Mouse (Mus musculus) midbrain, embryonic 11.5 days (tissue): ENCODE measurements around the gene Ap3s2. TPM values are rescaled to one million over a fixed set of nuclear protein-coding genes. Genes with fewer than 3 reads are reported as not detected.

Experiments
- ATAC-seq: fragments of 200-750 bp; cut with Nextera tagmentation; 2 replicates; pipeline ENCODE4 v1.8.0; 2017; ENCODE audit warnings: moderate TSS enrichment, moderate library complexity; ENCODE audit not compliant: low FRiP score
- DNase-seq: peaks from one replicate; pipeline ENCODE4 v3.0.0; 2015; ENCODE audit warnings: low spot score; ENCODE audit errors: missing footprints
- H3K27ac ChIP-seq: fragments of 300-500 bp; sonication (generic); 2 replicates; pipeline ENCODE4 v1.5.1; 2014; ENCODE audit warnings: low read depth, low read length
- H3K27me3 ChIP-seq: fragments of 300-500 bp; sonication (generic); 2 replicates; pipeline ENCODE4 v1.6.1; 2014; ENCODE audit warnings: mild to moderate bottlenecking, low read length, moderate library complexity, mixed read lengths; ENCODE audit not compliant: control insufficient read depth, insufficient read depth
- H3K36me3 ChIP-seq: fragments of 300-500 bp; sonication (generic); 2 replicates; pipeline ENCODE4 v1.6.1; 2014; ENCODE audit warnings: mild to moderate bottlenecking, low read length, moderate library complexity, mixed read lengths; ENCODE audit not compliant: control insufficient read depth, insufficient read depth
- H3K4me1 ChIP-seq: fragments of 300-500 bp; sonication (generic); 2 replicates; pipeline ENCODE4 v1.6.1; 2014; ENCODE audit warnings: low read length; ENCODE audit not compliant: control insufficient read depth, insufficient read depth
- H3K4me2 ChIP-seq: fragments of 300-500 bp; sonication (generic); 2 replicates; pipeline ENCODE4 v1.6.1; 2014; ENCODE audit warnings: mild to moderate bottlenecking, moderate library complexity
- H3K4me3 ChIP-seq: fragments of 300-500 bp; sonication (generic); 2 replicates; pipeline ENCODE4 v1.5.1; 2014; ENCODE audit warnings: low read depth, low read length
- H3K9ac ChIP-seq: fragments of 300-500 bp; sonication (generic); 2 replicates; pipeline ENCODE4 v1.6.1; 2014; ENCODE audit warnings: low read length
- H3K9me3 ChIP-seq: fragments of 300-500 bp; sonication (generic); 2 replicates; pipeline ENCODE4 v1.6.1; 2016; ENCODE audit warnings: low read length; ENCODE audit not compliant: control insufficient read depth
- WGBS: fragments of 180-500 bp; shearing (Covaris S2); extraction: QIAGEN DNeasy Blood & Tissue Kit; methylation state at CpG from one replicate; pipeline ENCODE4 v1.1.7; 2014; 5-methylcytosine and 5-hydroxymethylcytosine counted together
- polyA plus RNA-seq: library from polyadenylated mRNA; unstranded; fragments of >200 nt; fragmentation: Nextera tagmentation; extraction: Ambion mirVana; gene quantifications from 2 replicates; pipeline ENCODE4 v1.2.1, GENCODE M21; 2014

Gene Ap3s2
- polyA plus RNA-seq, 1 experiment from 2014 or later: 60.4 TPM

DNA sequence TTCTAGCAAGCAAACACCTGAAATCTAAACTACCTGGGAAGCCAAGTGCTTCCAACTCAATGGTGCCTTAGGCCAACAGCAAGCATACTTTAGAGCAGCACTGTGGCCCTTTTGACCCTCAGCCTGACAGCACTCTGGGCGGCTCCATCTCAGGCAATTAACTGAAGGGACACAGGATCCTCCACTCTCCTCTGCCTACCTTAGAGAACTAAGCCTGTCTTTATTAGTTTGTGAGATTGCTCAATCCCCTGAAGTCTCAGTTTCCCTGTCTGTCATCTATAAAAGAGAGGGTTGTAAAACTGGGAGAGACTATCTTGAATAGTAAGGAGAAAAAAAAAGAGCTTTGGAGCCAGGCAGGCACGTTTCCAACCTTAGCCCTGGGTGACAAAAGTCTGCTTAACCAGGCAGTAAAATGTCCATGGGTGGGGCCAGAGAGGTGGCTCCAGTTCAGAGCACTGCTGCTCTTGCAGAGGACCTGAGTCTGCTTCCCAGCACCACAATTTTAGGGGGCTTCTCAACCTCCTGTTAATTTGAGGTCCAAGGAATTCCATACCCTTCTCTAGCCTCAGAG is 41.9 kb downstream of the Ap3s2 start:
- no peak overlapping the region for H3K4me2 ChIP-seq
- H3K9me3 ChIP-seq: no peaks in the 10 kb centered on the region
- H3K27me3 ChIP-seq: no peaks in the 10 kb centered on the region
- H3K9ac ChIP-seq: no peak overlapping the region
- H3K36me3 ChIP-seq: peaks cover 11% of the 10 kb centered on the region
- 81% methylated on average over 2 of the region's 2 CpGs for WGBS
- DNase-seq: no peak
- no peaks in the 10 kb centered on the region for H3K4me1 ChIP-seq
- no peak overlapping the region for H3K27ac ChIP-seq
- no peak for ATAC-seq
- H3K4me3 ChIP-seq: no peak overlapping the region

DNA sequence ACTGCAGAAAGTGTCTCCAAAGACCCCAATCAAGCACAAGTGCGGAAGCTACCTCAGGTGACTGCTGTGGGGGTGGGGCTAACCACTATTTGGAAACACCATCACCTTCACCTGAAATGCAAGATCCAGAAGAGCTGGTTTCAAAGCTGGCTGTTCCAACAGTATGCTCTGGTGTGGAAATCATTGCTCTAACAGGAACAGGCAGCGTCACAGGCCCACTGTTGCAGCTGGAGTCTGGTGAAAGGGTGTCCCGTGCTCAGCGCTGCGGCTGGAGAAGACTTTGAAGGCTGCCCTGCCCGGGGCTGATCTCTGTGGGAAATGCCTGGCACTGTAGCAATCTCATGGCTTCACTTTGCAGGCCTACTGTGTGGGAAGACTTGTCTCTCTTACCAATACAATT is 47.0 kb downstream of the Ap3s2 start:
- no peaks in the 10 kb centered on the region for H3K9me3 ChIP-seq
- no peak overlapping the region for H3K4me2 ChIP-seq
- WGBS: 92% methylated on average over 6 of the region's 6 CpGs
- no peaks in the 10 kb centered on the region for H3K4me1 ChIP-seq
- H3K4me3 ChIP-seq: no peak overlapping the region
- ATAC-seq (no peak), DNase-seq (no peak)
- H3K27ac ChIP-seq: no peak overlapping the region
- H3K36me3 ChIP-seq: no peaks in the 10 kb centered on the region
- no peak overlapping the region for H3K9ac ChIP-seq
- H3K27me3 ChIP-seq: no peaks in the 10 kb centered on the region

DNA sequence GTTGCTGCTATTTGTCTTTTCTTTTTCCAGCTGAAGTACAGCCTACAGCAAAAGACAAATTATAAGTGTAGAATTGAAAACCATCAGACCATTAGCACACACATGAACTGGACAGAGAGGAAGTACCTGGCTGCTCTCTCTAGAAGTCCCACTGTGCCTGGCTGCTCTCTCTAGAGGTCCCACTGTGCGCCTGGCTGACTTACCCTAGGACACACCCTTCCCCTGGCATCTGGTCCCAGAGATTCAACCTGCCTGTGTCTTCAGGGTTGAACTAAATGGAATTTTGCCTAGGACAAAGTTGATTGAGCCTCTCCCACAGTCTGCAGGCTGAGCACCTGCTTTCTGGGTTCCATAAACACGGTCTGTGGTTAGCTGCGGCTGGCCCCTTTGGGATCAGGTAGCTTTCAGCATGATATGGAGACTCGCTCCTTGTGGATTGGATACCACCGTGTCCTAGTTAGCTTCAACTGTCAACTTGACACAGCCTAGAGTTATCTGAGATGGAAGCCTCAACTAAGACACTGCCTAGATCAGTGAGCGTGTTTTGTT is 48.6 kb downstream of the Ap3s2 start:
- Histone ChIP-seq H3K36me3 (no peaks in the 10 kb centered on the region), H3K9me3 (no peaks in the 10 kb centered on the region), H3K4me1 (no peaks in the 10 kb centered on the region), H3K4me2 (no peak overlapping the region), H3K27ac (no peak overlapping the region), H3K9ac (no peak overlapping the region), H3K27me3 (no peaks in the 10 kb centered on the region), H3K4me3 (no peak overlapping the region)
- 90% methylated on average over 6 of the region's 6 CpGs for WGBS
- ATAC-seq (no peak), DNase-seq (no peak)

DNA sequence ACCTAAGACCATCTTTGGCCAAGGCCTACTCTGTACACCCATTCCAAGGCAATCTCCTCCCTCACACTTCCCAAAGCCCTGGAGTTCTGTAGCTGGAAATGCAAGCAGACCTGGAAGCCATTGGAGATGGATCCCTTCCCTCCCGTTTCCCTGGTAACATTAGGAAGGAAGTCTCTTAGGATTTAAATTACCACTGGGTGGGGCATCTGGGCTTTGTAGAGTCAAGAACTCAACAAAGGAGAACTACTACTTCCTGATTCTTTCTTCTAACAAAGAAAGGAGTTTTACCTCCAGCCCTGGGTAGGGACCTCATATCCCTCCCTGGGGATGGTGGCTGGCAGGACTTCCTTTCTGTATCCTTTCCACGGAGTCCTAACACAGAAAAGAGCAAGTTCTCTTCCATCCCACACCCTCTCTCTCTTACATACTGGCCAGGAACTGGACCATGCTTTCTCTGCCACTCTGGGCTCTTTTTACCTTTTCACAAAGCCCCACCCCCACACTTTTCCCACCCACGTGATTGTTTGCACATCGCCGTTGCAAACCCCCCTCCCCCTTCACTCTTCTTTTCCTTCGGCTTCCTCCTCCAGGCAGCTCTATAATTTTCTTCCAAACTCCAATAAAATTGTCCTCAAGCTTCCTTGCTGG is 51.3 kb downstream of the Ap3s2 start:
- 56% methylated on average over 6 of the region's 6 CpGs for WGBS
- H3K4me3 ChIP-seq: no peak overlapping the region
- no peak overlapping the region for H3K9ac ChIP-seq
- H3K36me3 ChIP-seq: no peaks in the 10 kb centered on the region
- ATAC-seq (no peak), DNase-seq (no peak)
- no peak overlapping the region for H3K4me2 ChIP-seq
- H3K9me3 ChIP-seq: no peaks in the 10 kb centered on the region
- H3K4me1 ChIP-seq: no peaks in the 10 kb centered on the region
- H3K27ac ChIP-seq: no peak overlapping the region
- H3K27me3 ChIP-seq: no peaks in the 10 kb centered on the region

DNA sequence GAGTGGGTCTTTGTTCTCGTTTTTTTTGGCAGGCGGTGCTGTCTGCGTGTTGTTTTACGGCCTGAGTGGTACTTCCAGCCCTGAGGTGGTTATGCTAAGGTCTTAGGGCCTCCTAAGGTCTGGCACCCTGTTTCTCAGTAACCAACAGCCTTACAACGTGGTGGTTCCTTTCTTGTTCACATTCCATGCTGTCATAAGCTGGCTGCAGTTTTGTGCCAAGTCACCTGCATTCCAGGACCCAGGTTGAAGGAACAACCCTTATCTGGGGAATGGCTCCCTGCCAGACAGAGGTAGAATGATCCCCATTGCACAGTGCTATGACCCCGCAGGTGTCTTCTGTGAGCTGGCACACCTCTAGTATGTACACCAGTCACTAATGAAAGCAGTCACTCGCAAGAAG is 52.0 kb downstream of the Ap3s2 start:
- no peak overlapping the region for H3K4me2 ChIP-seq
- no peak overlapping the region for H3K4me3 ChIP-seq
- no peaks in the 10 kb centered on the region for H3K9me3 ChIP-seq
- H3K36me3 ChIP-seq: no peaks in the 10 kb centered on the region
- 88% methylated on average over 7 of the region's 7 CpGs for WGBS
- no peak for ATAC-seq
- H3K27me3 ChIP-seq: no peaks in the 10 kb centered on the region
- no peak overlapping the region for H3K9ac ChIP-seq
- no peaks in the 10 kb centered on the region for H3K4me1 ChIP-seq
- no peak overlapping the region for H3K27ac ChIP-seq
- DNase-seq: no peak

DNA sequence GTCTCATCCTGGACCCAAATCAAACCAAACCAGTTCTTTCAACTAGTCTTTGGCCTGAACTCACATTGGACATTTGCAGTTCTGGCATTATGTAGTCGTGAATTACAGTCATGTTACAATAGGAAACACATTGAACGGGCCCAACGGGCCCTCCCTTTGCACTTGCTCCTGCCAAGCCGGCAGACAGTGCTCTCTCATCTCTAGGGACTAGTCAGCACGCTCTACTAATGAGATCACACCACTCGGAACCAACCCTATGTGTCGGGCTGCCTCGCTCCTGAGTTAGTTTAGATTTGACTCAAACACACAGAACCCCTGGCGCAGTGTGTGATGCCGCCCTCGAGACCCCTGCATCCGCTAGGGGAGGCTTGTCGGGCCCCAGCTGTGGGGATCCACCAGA is 52.6 kb downstream of the Ap3s2 start:
- no peak for DNase-seq
- H3K27me3 ChIP-seq: no peaks in the 10 kb centered on the region
- no peaks in the 10 kb centered on the region for H3K36me3 ChIP-seq
- H3K9ac ChIP-seq: no peak overlapping the region
- H3K4me2 ChIP-seq: no peak overlapping the region
- H3K27ac ChIP-seq: no peak overlapping the region
- ATAC-seq: no peak
- H3K4me1 ChIP-seq: no peaks in the 10 kb centered on the region
- H3K4me3 ChIP-seq: no peak overlapping the region
- WGBS: 81% methylated on average over 13 of the region's 13 CpGs
- H3K9me3 ChIP-seq: no peaks in the 10 kb centered on the region

DNA sequence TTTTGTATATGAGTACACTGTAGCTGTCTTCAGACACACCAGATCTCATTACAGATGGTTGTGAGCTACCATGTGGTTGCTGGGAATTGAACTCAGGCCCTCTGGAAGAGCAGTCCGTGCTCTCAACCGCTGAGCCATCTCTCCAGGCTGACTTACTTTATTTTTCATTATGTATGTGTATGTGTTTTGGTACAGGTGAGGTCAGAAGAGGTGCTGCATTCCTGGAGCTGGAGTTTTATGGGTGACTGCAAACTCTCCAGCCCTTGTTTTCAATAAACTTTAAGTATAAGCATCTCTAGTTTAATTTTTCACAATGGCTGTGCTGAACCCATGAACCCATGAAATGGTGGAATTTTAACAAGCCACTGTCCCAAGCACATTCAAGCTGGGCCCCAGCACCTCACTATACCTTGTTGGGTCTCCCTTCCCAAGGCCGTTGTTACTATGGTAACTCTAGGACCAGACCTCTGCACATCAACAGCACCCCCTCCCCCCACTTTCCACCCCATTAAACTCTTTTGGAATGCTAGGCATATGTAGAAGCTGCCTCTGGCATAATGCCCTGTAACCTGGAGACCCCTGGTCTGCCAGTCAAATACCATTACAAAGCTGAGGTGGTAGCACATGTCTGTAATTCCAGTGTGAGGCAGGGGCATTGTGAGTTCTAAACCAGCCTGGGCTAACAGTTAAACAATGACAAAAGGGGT is 54.0 kb downstream of the Ap3s2 start:
- H3K9me3 ChIP-seq: no peaks in the 10 kb centered on the region
- H3K4me1 ChIP-seq: no peaks in the 10 kb centered on the region
- 80% methylated on average over 3 of the region's 3 CpGs for WGBS
- DNase-seq (no peak), ATAC-seq (no peak)
- H3K4me2 ChIP-seq: no peak overlapping the region
- H3K9ac ChIP-seq: no peak overlapping the region
- H3K36me3 ChIP-seq: no peaks in the 10 kb centered on the region
- no peak overlapping the region for H3K27ac ChIP-seq
- H3K27me3 ChIP-seq: no peaks in the 10 kb centered on the region
- H3K4me3 ChIP-seq: no peak overlapping the region

DNA sequence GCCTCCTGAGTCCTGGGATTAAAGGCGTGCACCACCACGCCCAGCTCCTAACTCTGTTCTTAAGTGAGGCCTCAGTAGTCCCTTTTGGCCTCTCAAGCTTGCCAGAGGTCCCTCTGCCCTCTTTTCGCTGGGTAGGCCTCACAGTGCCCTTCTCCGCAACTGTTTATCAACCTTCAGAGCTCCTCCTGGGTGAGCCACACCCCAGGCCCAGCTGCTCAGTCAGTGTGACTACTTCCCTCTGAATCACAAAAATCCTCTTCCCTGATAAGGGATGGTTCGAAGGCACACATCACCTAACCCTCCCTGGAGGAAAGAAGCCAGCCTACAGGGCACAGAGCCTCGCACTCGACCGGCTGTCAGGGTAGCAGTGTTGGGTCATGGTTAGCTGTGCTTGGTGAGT is 58.7 kb downstream of the Ap3s2 start:
- no peak for ATAC-seq

DNA sequence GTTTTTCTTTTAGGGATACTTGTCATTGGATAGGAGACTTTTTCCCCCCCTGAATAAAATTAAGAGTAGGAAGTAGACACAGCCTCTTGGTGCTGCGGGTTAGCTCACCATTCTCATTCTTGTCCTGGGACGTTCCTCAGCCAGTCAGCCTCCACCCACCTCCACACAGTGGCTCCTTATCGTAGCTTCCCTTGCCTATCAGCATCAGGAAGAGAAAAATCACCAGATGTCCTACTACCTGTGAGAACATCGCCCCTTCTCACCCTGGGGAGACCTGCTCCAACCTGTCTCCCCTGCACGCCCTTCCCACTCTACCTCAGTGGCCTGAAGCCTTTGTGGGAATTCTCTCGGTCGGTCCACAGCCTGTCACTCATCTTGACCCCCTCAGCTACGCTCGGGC is 59.6 kb downstream of the Ap3s2 start, which contains the start of gene Anpep:
TSS of gene Anpep (minus strand) at position 249 of the 400 bp plus-strand sequence.
- Histone ChIP-seq H3K9me3 (no peaks in the 10 kb centered on the region), H3K4me2 (no peak within 1 kb of the TSS), H3K27ac (no peak within 1 kb of the TSS), H3K27me3 (no peaks in the 10 kb centered on the region), H3K4me1 (no peaks in the 10 kb centered on the region), H3K9ac (no peak within 1 kb of the TSS), H3K36me3 (no peaks in the 10 kb centered on the region), H3K4me3 (no peak within 1 kb of the TSS)
- ATAC-seq (no peak), DNase-seq (no peak)
- WGBS: 86% methylated on average over 9 of the region's 9 CpGs

More for the DNA sequence above, 58.7 kb downstream of the Ap3s2 start:
- no peak overlapping the region for H3K9ac ChIP-seq
- H3K4me1 ChIP-seq: no peaks in the 10 kb centered on the region
- H3K27ac ChIP-seq: no peak overlapping the region
- no peaks in the 10 kb centered on the region for H3K27me3 ChIP-seq
- no peak overlapping the region for H3K4me2 ChIP-seq
- 92% methylated on average over 8 of the region's 8 CpGs for WGBS
- no peak overlapping the region for H3K4me3 ChIP-seq
- no peaks in the 10 kb centered on the region for H3K9me3 ChIP-seq
- DNase-seq: no peak
- no peaks in the 10 kb centered on the region for H3K36me3 ChIP-seq
